Mouse (Mus musculus) bone marrow macrophage, adult 2 months (primary cell): ENCODE data around the gene Lrch3. TPM values are rescaled to one million over a fixed set of nuclear protein-coding genes. Genes with fewer than 3 reads are reported as not detected.

Experiments used
- H3K27ac ChIP-seq: 2 replicates; pipeline ENCODE4 v1.5.1; 2012; ENCODE audit warnings: low read depth, low read length; ENCODE audit not compliant: insufficient read depth
- H3K4me1 ChIP-seq: 2 replicates; pipeline ENCODE4 v1.6.1; 2012; ENCODE audit warnings: low read length; ENCODE audit not compliant: control insufficient read depth, insufficient read depth
- H3K4me3 ChIP-seq: 2 replicates; pipeline ENCODE4 v1.5.1; 2012; ENCODE audit warnings: mild to moderate bottlenecking, low read length, moderate library complexity; ENCODE audit not compliant: insufficient read depth
- CTCF ChIP-seq: IDR thresholded peaks from 2 replicates; pipeline ENCODE4 v1.5.1; 2012; ENCODE audit warnings: low read depth, mild to moderate bottlenecking, low read length, moderate library complexity
- POLR2A ChIP-seq: IDR thresholded peaks from 2 replicates; pipeline ENCODE4 v1.6.1; 2012; ENCODE audit warnings: mild to moderate bottlenecking, low read depth, low read length, borderline replicate concordance
- polyA plus RNA-seq: library from polyadenylated mRNA; stranded (reverse); fragments of >200 nt; gene quantifications from 2 replicates; pipeline ENCODE4 v1.2.4, GENCODE M21; 2012; ENCODE audit not compliant: missing spikeins, insufficient read depth, insufficient read length

Lrch3 gene
- polyA plus RNA-seq, 1 experiment = 32.7 TPM

DNA sequence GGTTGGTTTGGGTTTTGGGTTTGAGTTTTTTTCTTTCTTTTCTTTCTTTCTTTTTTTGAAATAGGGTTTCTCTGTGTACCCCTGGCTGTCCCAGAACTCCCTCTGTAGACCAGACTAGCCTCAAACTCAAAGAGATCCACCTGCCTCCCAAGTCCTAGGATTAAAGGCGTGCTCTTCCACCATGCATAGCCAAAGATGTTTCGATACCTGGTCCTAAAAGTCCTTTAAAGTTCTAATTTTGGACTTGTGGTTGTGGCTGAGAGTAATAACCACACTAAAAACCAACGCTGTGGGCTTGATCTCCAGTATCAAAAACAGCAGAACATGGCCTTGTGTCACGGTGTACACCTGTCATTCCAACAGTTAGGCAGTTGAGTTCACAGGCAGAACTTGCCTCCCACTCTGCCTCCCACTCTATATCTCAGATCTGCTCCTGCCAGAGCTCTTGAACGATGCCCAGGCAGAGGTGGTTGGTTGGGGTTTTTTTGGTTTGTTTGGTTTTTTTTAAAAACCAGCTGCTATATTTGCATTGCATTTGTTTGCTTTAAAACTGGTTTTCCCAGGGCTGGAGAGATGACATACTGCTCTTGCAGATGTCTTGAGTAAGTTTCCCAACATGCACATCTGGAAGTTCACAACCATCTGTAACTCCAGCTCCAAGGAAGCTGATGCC is 103.9 kb downstream of the Lrch3 start:
- Histone ChIP-seq H3K4me3 (no peak overlapping the region), H3K4me1 (no peaks in the 10 kb centered on the region), H3K27ac (no peak overlapping the region)
- no peak for TF ChIP-seq POLR2A
- TF ChIP-seq CTCF = no peak

GRCm38 (mm10) chr16:33019117-33019770 is 105.3 kb downstream of the Lrch3 start:
- Histone ChIP-seq H3K4me3 (no peak overlapping the region), H3K27ac (no peak overlapping the region), H3K4me1 (no peaks in the 10 kb centered on the region)
- no peak for TF ChIP-seq POLR2A
- TF ChIP-seq CTCF = no peak

GRCm38 (mm10) chr16:33021381-33021780 is 107.5 kb downstream of the Lrch3 start:
- H3K27ac ChIP-seq = no peak overlapping the region
- H3K4me1 ChIP-seq = no peaks in the 10 kb centered on the region
- H3K4me3 ChIP-seq = no peak overlapping the region
- TF ChIP-seq CTCF (no peak), POLR2A (no peak)

GRCm38 (mm10) chr16:33023750-33024149 is 109.8 kb downstream of the Lrch3 start:
- Histone ChIP-seq H3K27ac (no peak overlapping the region), H3K4me3 (no peak overlapping the region), H3K4me1 (no peaks in the 10 kb centered on the region)
- TF ChIP-seq CTCF (peak; percentile 51), POLR2A (no peak)

- no peaks in the 10 kb centered on the region for H3K4me1 ChIP-seq
- TF ChIP-seq POLR2A (no peak), CTCF (no peak)
- H3K27ac ChIP-seq = no peak overlapping the region
- no peak overlapping the region for H3K4me3 ChIP-seq
Measured at GRCm38 (mm10) chr16:33024456-33025104, 110.7 kb downstream of the Lrch3 start.

- TF ChIP-seq POLR2A = no peak
- TF ChIP-seq CTCF = no peak
- H3K27ac ChIP-seq = no peak overlapping the region
- no peak overlapping the region for H3K4me3 ChIP-seq
- H3K4me1 ChIP-seq = no peaks in the 10 kb centered on the region
Measured at GRCm38 (mm10) chr16:33026357-33026756, 112.5 kb downstream of the Lrch3 start.

- TF ChIP-seq POLR2A (no peak), CTCF (no peak)
- H3K27ac ChIP-seq = no peak overlapping the region
- peaks cover 3% of the 10 kb centered on the region; the same call in 1 of the 2 replicates for H3K4me1 ChIP-seq
- no peak overlapping the region for H3K4me3 ChIP-seq
Measured at GRCm38 (mm10) chr16:33036006-33036405, 122.1 kb downstream of the Lrch3 start.

DNA sequence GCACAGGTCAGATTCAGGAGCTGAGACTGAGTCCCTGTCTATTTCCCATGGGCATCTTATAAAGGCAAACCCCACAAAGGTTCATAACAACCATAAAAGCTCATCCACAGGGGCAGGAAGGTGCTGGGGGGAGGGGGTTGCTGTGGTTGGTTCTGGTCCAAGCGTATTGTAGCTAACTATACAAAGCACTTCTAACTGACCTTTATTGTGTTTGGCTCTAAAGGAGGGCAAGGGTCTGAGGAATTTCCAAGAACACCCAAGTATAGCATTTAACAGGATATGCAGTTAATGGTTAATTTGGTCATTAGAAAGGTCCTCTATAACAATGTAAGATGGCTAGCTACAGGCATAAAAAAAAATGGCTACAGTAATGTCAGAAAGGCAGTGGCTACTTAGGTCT is 128.8 kb downstream of the Lrch3 start:
- no peak overlapping the region for H3K4me3 ChIP-seq
- H3K4me1 ChIP-seq = peaks cover 4% of the 10 kb centered on the region
- TF ChIP-seq CTCF (no peak), POLR2A (no peak)
- H3K27ac ChIP-seq = no peak overlapping the region

GRCm38 (mm10) chr16:33043268-33043667 is 129.4 kb downstream of the Lrch3 start:
- Histone ChIP-seq H3K4me3 (no peak overlapping the region), H3K27ac (no peak overlapping the region), H3K4me1 (peaks cover 4% of the 10 kb centered on the region)
- no peak for TF ChIP-seq CTCF

DNA sequence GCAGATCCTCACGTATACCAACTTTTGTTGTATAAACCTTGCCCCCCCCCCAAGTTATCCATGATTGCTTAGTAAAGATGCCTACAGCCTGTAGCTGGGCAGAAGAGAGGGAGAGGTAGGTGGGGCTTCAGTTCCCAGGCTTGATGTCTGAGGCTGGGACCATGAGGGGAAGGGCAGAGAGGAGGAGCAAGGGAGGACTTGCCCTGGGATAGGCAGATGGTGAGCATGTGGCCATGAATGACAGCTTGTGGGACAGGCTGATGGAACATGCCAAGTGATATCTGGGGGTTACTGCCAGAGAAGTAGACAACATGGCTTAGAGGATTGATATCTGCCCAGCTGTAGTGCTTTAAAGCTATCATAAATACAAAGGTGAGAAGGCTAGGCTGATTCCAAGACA is 134.1 kb downstream of the Lrch3 start:
- no peak for TF ChIP-seq POLR2A
- no peak for TF ChIP-seq CTCF
- H3K4me1 ChIP-seq = peaks cover 4% of the 10 kb centered on the region
- H3K4me3 ChIP-seq = no peak overlapping the region
- H3K27ac ChIP-seq = no peak overlapping the region
